Mouse (Mus musculus) adrenal gland, postnatal 0 days (tissue): ENCODE results near the gene Atp5k. TPM values are rescaled to one million over a fixed set of nuclear protein-coding genes. Genes with fewer than 3 reads are reported as not detected.

Experiments
- polyA plus RNA-seq: library from polyadenylated mRNA; unstranded; fragments of >200 nt; fragmentation: Nextera tagmentation; extraction: Ambion mirVana; gene quantifications from 2 replicates; pipeline ENCODE4 v1.2.1, GENCODE M21; 2015

Atp5k gene
- 514 and 634 TPM in 2 replicates for polyA plus RNA-seq

GRCm38 (mm10) chr5:108433804-108434587 is at the start of gene Atp5k:
Atp5k (minus strand) TSS chr5:108434448.

DNA sequence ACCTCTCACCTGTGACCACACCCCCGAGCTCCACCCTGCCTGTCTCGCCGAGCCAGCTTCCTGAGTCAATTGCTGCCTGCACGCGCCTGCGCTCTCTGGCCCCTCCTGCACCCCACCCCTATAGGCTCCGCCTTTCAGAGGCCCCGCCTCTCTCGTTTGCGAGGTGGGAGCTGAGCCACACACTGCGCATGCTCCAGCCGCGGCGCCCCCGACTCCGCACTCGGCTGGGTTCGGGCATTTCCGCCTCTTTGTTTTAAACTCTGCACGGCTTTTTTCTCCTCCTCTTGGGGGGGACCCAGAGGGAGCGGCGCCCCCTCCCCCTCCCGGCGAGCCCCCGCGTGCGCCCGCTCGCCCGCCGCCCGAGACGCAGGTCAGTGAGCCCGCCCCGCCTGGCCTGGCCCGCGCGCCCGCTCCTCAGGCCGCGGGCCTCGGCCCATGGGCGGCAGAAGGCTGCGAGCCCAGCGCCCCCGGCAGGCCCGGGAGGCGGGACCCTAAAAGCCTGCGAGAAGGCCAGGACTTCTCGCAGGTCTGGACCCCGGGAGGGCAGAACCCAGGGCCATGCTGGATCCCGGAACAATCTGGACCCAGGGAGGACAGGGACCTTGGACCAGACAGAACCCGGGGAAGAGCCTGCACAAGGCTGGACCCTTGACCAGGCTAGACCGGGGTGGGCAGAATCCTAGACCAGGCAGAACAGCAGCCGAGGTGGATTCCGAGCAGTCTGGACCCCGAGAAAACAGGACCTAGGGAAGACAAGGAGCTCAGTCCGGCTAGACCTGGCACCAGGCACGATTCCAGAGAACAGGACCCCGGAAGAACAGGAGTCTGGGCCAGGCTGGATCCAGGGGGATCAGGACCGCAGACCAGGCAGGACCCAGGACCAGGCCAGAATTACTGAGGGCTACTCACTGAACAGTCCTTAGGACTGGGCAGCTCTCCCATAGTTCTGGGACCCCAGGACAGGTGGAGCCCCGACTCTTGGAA is 27.1 kb upstream of the Atp5k start, which contains the start of gene Pcgf3:
Pcgf3 (plus strand) TSS at position 151 of the 984 bp plus-strand sequence.

GRCm38 (mm10) chr5:108448785-108449668 is 14.8 kb upstream of the Atp5k start, which contains the start of gene Mfsd7a:
Mfsd7a (minus strand) TSS chr5:108448891.

GRCm38 (mm10) chr5:108388201-108388600 is 46.0 kb downstream of the Atp5k start, which contains the start of gene Pde6b:
Pde6b (plus strand) TSS chr5:108388391.

Other genes with a start within 250 kb of the Atp5k start
- 27.8 and 33.8 TPM in 2 replicates for gene Dr1, start 165.6 kb downstream of the Atp5k start, polyA plus RNA-seq
- 2.6 and 5.1 TPM in 2 replicates for gene Pigg, start 121.8 kb downstream of the Atp5k start, polyA plus RNA-seq
- gene Gm42517, start 66.5 kb downstream of the Atp5k start, polyA plus RNA-seq: 0.23 and 0.46 TPM in 2 replicates
- 0.14 TPM in 1 of 2 replicates, not detected in the other for gene Pde6b, start 46.1 kb downstream of the Atp5k start, polyA plus RNA-seq
- 0.35 and 0.68 TPM in 2 replicates for gene Mfsd7a, start 14.4 kb upstream of the Atp5k start, polyA plus RNA-seq
- gene Pcgf3, start 26.8 kb upstream of the Atp5k start, polyA plus RNA-seq: 9.8 and 10.1 TPM in 2 replicates
- 9.4 and 32.9 TPM in 2 replicates for gene Cplx1, start 115.6 kb upstream of the Atp5k start, polyA plus RNA-seq
- gene Gak, start 195.3 kb upstream of the Atp5k start, polyA plus RNA-seq: 30.4 and 38.2 TPM in 2 replicates
- gene Tmem175, start 195.3 kb upstream of the Atp5k start, polyA plus RNA-seq: 24.9 and 38.2 TPM in 2 replicates
- 8.8 and 12.8 TPM in 2 replicates for gene Idua, start 225.9 kb upstream of the Atp5k start, polyA plus RNA-seq
- 4.3 and 5.5 TPM in 2 replicates for gene Dgkq, start 235.2 kb upstream of the Atp5k start, polyA plus RNA-seq
- gene Slc26a1, start 241.1 kb upstream of the Atp5k start, polyA plus RNA-seq: 1.2 and 1.6 TPM in 2 replicates